21 mouse cellular contexts compared by ENCODE assay signal in genomic region chr6:137146910-137147309, GRCm38 (mm10). TPM values are rescaled to one million over a fixed set of nuclear protein-coding genes. Genes with fewer than 3 reads are reported as not detected.
"Had no signal": no experiment of that assay in that cellular context is flagged by ENCODE, and none has a peak within 500 bp of the region (broad histone marks: within the 10 kb centered on the region; RNA-seq: fewer than 3 reads in every experiment).

No protein-coding gene starts in this region.

- H3K36me3 ChIP-seq: limb, embryonic 10.5 days; limb, embryonic 13.5 days; liver, embryonic 13.5 days; midbrain, embryonic 10.5 days; midbrain, embryonic 13.5 days; neural tube, embryonic 13.5 days had no signal

- H3K9ac ChIP-seq: limb, embryonic 13.5 days; liver, embryonic 13.5 days; lung, embryonic 14.5 days; midbrain, embryonic 13.5 days; neural tube, embryonic 13.5 days had no signal

- H3K4me3 ChIP-seq: layer of hippocampus, adult 2 months; limb, embryonic 10.5 days; limb, embryonic 13.5 days; liver, embryonic 13.5 days; midbrain, embryonic 10.5 days; midbrain, embryonic 13.5 days; myocyte; neural tube, embryonic 13.5 days had no signal

- H3K4me2 ChIP-seq: limb, embryonic 13.5 days; liver, embryonic 13.5 days; lung, embryonic 14.5 days; midbrain, embryonic 13.5 days; neural tube, embryonic 13.5 days had no signal

- H3K4me1 ChIP-seq: liver, embryonic 13.5 days had no signal

- H3K9me3 ChIP-seq: limb, embryonic 10.5 days; liver, embryonic 13.5 days; midbrain, embryonic 10.5 days; midbrain, embryonic 13.5 days; neural tube, embryonic 13.5 days had no signal

- DNase-seq: kidney, postnatal 25 days; layer of hippocampus, adult 9-11 months; liver; liver, embryonic 13.5 days; lung, embryonic 14.5 days; retina, postnatal 1 day; right cerebral cortex, postnatal 25 days; thymus, postnatal 25 days had no signal

- ATAC-seq: lung, postnatal 0 days; midbrain, embryonic 13.5 days; midbrain, embryonic 16.5 days had no signal

- H3K27me3 ChIP-seq: limb, embryonic 13.5 days; liver, embryonic 13.5 days; midbrain, embryonic 13.5 days; neural tube, embryonic 13.5 days had no signal

- H3K27ac ChIP-seq: layer of hippocampus, adult 2 months; limb, embryonic 10.5 days; limb, embryonic 13.5 days; macrophage; midbrain, embryonic 10.5 days; midbrain, embryonic 13.5 days; neural tube, embryonic 13.5 days had no signal

RNA-seq across cellular contexts. Expression of gene Rerg, which starts 23.4 kb away (rescaled TPM):
- total RNA-seq: megakaryocyte, adult 5-6 weeks; monocyte, adult 5-6 weeks; neutrophil, adult 5-6 weeks had no signal
- polyA plus RNA-seq: macrophage had no signal
